Mouse (Mus musculus) neural tube, embryonic 11.5 days (tissue): ENCODE data around the gene Map3k6. TPM values are rescaled to one million over a fixed set of nuclear protein-coding genes. Genes with fewer than 3 reads are reported as not detected.

ENCODE experiments used
- ATAC-seq: fragments of 200-750 bp; cut with Nextera tagmentation; 2 replicates; pipeline ENCODE4 v1.8.0; 2017; ENCODE audit warnings: moderate number of reproducible peaks, mild to moderate bottlenecking, moderate TSS enrichment, moderate library complexity; ENCODE audit not compliant: insufficient read depth, low FRiP score, low TSS enrichment
- DNase-seq: peaks from one replicate; pipeline ENCODE4 v3.0.0-alpha.2; 2015; ENCODE audit warnings: low spot score
- H3K27ac ChIP-seq: fragments of 300-500 bp; sonication (generic); 2 replicates; pipeline ENCODE4 v1.5.1; 2014; ENCODE audit warnings: low read depth, mild to moderate bottlenecking, low read length
- H3K27me3 ChIP-seq: fragments of 300-500 bp; sonication (generic); 2 replicates; pipeline ENCODE4 v1.6.1; 2014; ENCODE audit warnings: mild to moderate bottlenecking, low read length, mixed read lengths; ENCODE audit not compliant: control insufficient read depth, insufficient read depth
- H3K36me3 ChIP-seq: fragments of 300-500 bp; sonication (generic); 2 replicates; pipeline ENCODE4 v1.6.1; 2014; ENCODE audit warnings: mild to moderate bottlenecking, low read length, moderate library complexity, mixed read lengths; ENCODE audit not compliant: control insufficient read depth, insufficient read depth
- H3K4me1 ChIP-seq: fragments of 300-500 bp; sonication (generic); 2 replicates; pipeline ENCODE4 v1.6.1; 2014; ENCODE audit warnings: low read length, mixed read lengths; ENCODE audit not compliant: control insufficient read depth, insufficient read depth
- H3K4me2 ChIP-seq: fragments of 300-500 bp; sonication (generic); 2 replicates; pipeline ENCODE4 v1.6.1; 2014; ENCODE audit warnings: low read depth, mild to moderate bottlenecking, moderate library complexity
- H3K4me3 ChIP-seq: fragments of 300-500 bp; sonication (generic); 2 replicates; pipeline ENCODE4 v1.5.1; 2014; ENCODE audit warnings: low read depth, low read length
- H3K9ac ChIP-seq: fragments of 300-500 bp; sonication (generic); 2 replicates; pipeline ENCODE4 v1.6.1; 2014; ENCODE audit warnings: mild to moderate bottlenecking, low read length
- H3K9me3 ChIP-seq: fragments of 300-500 bp; sonication (generic); 2 replicates; pipeline ENCODE4 v1.6.1; 2016; ENCODE audit warnings: low read length; ENCODE audit not compliant: control insufficient read depth
- WGBS: fragments of 180-500 bp; shearing (Covaris S2); extraction: QIAGEN DNeasy Blood & Tissue Kit; methylation state at CpG from one replicate; pipeline ENCODE4 v1.1.7; 2014; 5-methylcytosine and 5-hydroxymethylcytosine counted together
- polyA plus RNA-seq: library from polyadenylated mRNA; unstranded; fragments of >200 nt; fragmentation: Nextera tagmentation; extraction: Ambion mirVana; gene quantifications from 2 replicates; pipeline ENCODE4 v1.2.1, GENCODE M21; 2014

Map3k6 gene
- polyA plus RNA-seq, 1 experiment from 2014 or later = 2.7 TPM

- Histone ChIP-seq H3K4me2 (no peak overlapping the region), H3K4me1 (peaks cover 42% of the 10 kb centered on the region), H3K27me3 (no peaks in the 10 kb centered on the region), H3K27ac (no peak overlapping the region), H3K36me3 (no peaks in the 10 kb centered on the region; the same call in 1 of the 2 replicates), H3K4me3 (no peak overlapping the region), H3K9me3 (no peaks in the 10 kb centered on the region), H3K9ac (no peak overlapping the region)
- 0 out of 2 replicates have a peak, but pooled peaks have one; percentile 7 for ATAC-seq
- WGBS = 61% methylated on average over 6 of the region's 6 CpGs
- DNase-seq = no peak
These were observed 40.9 kb upstream of the Map3k6 start for GRCm38 (mm10) chr4:133199743-133200142.

GRCm38 (mm10) chr4:133200343-133200742 is 40.3 kb upstream of the Map3k6 start:
- no peak overlapping the region for H3K4me3 ChIP-seq
- DNase-seq = no peak
- H3K9ac ChIP-seq = no peak overlapping the region
- H3K27ac ChIP-seq = no peak overlapping the region
- no peaks in the 10 kb centered on the region for H3K27me3 ChIP-seq
- ATAC-seq = 0 out of 2 replicates have a peak, but pooled peaks have one; percentile 4
- peaks cover 42% of the 10 kb centered on the region for H3K4me1 ChIP-seq
- WGBS = 44% methylated on average over 21 of the region's 21 CpGs
- H3K36me3 ChIP-seq = no peaks in the 10 kb centered on the region; the same call in 1 of the 2 replicates
- no peaks in the 10 kb centered on the region for H3K9me3 ChIP-seq
- H3K4me2 ChIP-seq = 0 out of 2 replicates have a peak overlapping the region, but pooled peaks have one; percentile 5

GRCm38 (mm10) chr4:133201006-133201771 is 39.4 kb upstream of the Map3k6 start:
- H3K4me3 ChIP-seq = no peak overlapping the region
- H3K27me3 ChIP-seq = no peaks in the 10 kb centered on the region
- DNase-seq (peak; percentile 58), ATAC-seq (no peak)
- 69% methylated on average over 8 of the region's 8 CpGs for WGBS
- H3K27ac ChIP-seq = no peak overlapping the region
- no peak overlapping the region for H3K9ac ChIP-seq
- no peaks in the 10 kb centered on the region for H3K9me3 ChIP-seq
- H3K36me3 ChIP-seq = no peaks in the 10 kb centered on the region; the same call in 1 of the 2 replicates
- no peak overlapping the region for H3K4me2 ChIP-seq
- H3K4me1 ChIP-seq = peaks cover 42% of the 10 kb centered on the region

- H3K4me2 ChIP-seq = no peak overlapping the region
- no peak for ATAC-seq
- no peak overlapping the region for H3K9ac ChIP-seq
- no peak overlapping the region for H3K4me3 ChIP-seq
- H3K27me3 ChIP-seq = no peaks in the 10 kb centered on the region
- peaks cover 33% of the 10 kb centered on the region for H3K4me1 ChIP-seq
- WGBS = 92% methylated on average over 3 of the region's 3 CpGs
- H3K9me3 ChIP-seq = no peaks in the 10 kb centered on the region
- H3K36me3 ChIP-seq = no peaks in the 10 kb centered on the region; the same call in 1 of the 2 replicates
- no peak for DNase-seq
- no peak overlapping the region for H3K27ac ChIP-seq
These were observed 38.4 kb upstream of the Map3k6 start for GRCm38 (mm10) chr4:133202254-133202653.

GRCm38 (mm10) chr4:133203591-133203990 is 37.0 kb upstream of the Map3k6 start:
- H3K27me3 ChIP-seq = no peaks in the 10 kb centered on the region
- H3K36me3 ChIP-seq = no peaks in the 10 kb centered on the region
- H3K4me3 ChIP-seq = no peak overlapping the region
- H3K4me2 ChIP-seq = no peak overlapping the region
- 88% methylated on average over 3 of the region's 3 CpGs for WGBS
- no peak for ATAC-seq
- no peak for DNase-seq
- H3K4me1 ChIP-seq = peaks cover 19% of the 10 kb centered on the region
- H3K27ac ChIP-seq = no peak overlapping the region
- H3K9me3 ChIP-seq = no peaks in the 10 kb centered on the region
- H3K9ac ChIP-seq = no peak overlapping the region

- peaks cover 16% of the 10 kb centered on the region for H3K4me1 ChIP-seq
- H3K9ac ChIP-seq = no peak overlapping the region
- DNase-seq (no peak), ATAC-seq (no peak)
- H3K4me3 ChIP-seq = no peak overlapping the region
- no peaks in the 10 kb centered on the region for H3K36me3 ChIP-seq
- H3K4me2 ChIP-seq = no peak overlapping the region
- no peaks in the 10 kb centered on the region for H3K9me3 ChIP-seq
- 47% methylated on average over 7 of the region's 7 CpGs for WGBS
- 0 out of 2 replicates have a peak overlapping the region, but pooled peaks have one; percentile 23 for H3K27ac ChIP-seq
- no peaks in the 10 kb centered on the region for H3K27me3 ChIP-seq
These were observed 36.2 kb upstream of the Map3k6 start for GRCm38 (mm10) chr4:133204379-133204778.

- Histone ChIP-seq H3K36me3 (no peaks in the 10 kb centered on the region), H3K9me3 (no peaks in the 10 kb centered on the region), H3K4me3 (no peak overlapping the region), H3K27ac (no peak overlapping the region), H3K27me3 (peaks cover 25% of the 10 kb centered on the region), H3K9ac (no peak overlapping the region), H3K4me1 (peaks cover 11% of the 10 kb centered on the region), H3K4me2 (no peak overlapping the region)
- ATAC-seq (0 out of 2 replicates have a peak, but pooled peaks have one; percentile 11), DNase-seq (peak; percentile 68)
- 7% methylated on average over 11 of the region's 11 CpGs for WGBS
These were observed 31.3 kb upstream of the Map3k6 start for GRCm38 (mm10) chr4:133209366-133209765.

GRCm38 (mm10) chr4:133210023-133210787 is 30.4 kb upstream of the Map3k6 start:
- H3K36me3 ChIP-seq = no peaks in the 10 kb centered on the region
- H3K4me3 ChIP-seq = no peak overlapping the region
- no peak overlapping the region for H3K9ac ChIP-seq
- H3K27ac ChIP-seq = no peak overlapping the region
- ATAC-seq = no peak
- 94% methylated on average over 24 of the region's 24 CpGs for WGBS
- H3K27me3 ChIP-seq = peaks cover 25% of the 10 kb centered on the region
- H3K9me3 ChIP-seq = no peaks in the 10 kb centered on the region
- no peak overlapping the region for H3K4me2 ChIP-seq
- DNase-seq = no peak
- H3K4me1 ChIP-seq = peaks cover 11% of the 10 kb centered on the region
